Mouse (Mus musculus) forebrain, embryonic 13.5 days (tissue): Measurements from ENCODE around the gene Kbtbd6. TPM values are rescaled to one million over a fixed set of nuclear protein-coding genes. Genes with fewer than 3 reads are reported as not detected.

Source experiments
- polyA plus RNA-seq: library from polyadenylated mRNA; unstranded; fragments of >200 nt; fragmentation: Nextera tagmentation; extraction: Ambion mirVana; gene quantifications from 2 replicates; pipeline ENCODE4 v1.2.1, GENCODE M21; 2015

The Kbtbd6 gene
- polyA plus RNA-seq, 1 experiment from 2014 or later, result 5.4 TPM

Other genes with a start within 250 kb of the Kbtbd6 start
- gene Zfp957, start 204.5 kb upstream of the Kbtbd6 start, polyA plus RNA-seq, result not detected in 2 replicates
- gene Rgcc, start 150.2 kb upstream of the Kbtbd6 start, polyA plus RNA-seq, result 78.3 and 106 TPM in 2 replicates
- 38.9 and 42.7 TPM in 2 replicates for gene Naa16, start 61.1 kb upstream of the Kbtbd6 start, polyA plus RNA-seq
- 9.8 and 11.3 TPM in 2 replicates for gene Mtrf1, start 54.1 kb upstream of the Kbtbd6 start, polyA plus RNA-seq
- gene Kbtbd7, start 25.3 kb upstream of the Kbtbd6 start, polyA plus RNA-seq, result 16.0 and 16.6 TPM in 2 replicates
- gene Elf1, start 29.4 kb downstream of the Kbtbd6 start, polyA plus RNA-seq, result 3.0 and 3.7 TPM in 2 replicates
- gene Wbp4, start 29.7 kb downstream of the Kbtbd6 start, polyA plus RNA-seq, result 48.8 and 51.4 TPM in 2 replicates
- gene Sugt1, start 135.9 kb downstream of the Kbtbd6 start, polyA plus RNA-seq, result 135 and 146 TPM in 2 replicates
- gene Cnmd, start 210.3 kb downstream of the Kbtbd6 start, polyA plus RNA-seq, result 0.66 and 2.0 TPM in 2 replicates